Mouse (Mus musculus) lung, embryonic 14.5 days (tissue): ENCODE data around the gene Ston1. TPM values are rescaled to one million over a fixed set of nuclear protein-coding genes. Genes with fewer than 3 reads are reported as not detected.

Experiments
- ATAC-seq: fragments of 200-750 bp; cut with Nextera tagmentation; 2 replicates; pipeline ENCODE4 v1.8.0; 2017; ENCODE audit warnings: mild to moderate bottlenecking, moderate TSS enrichment, moderate library complexity; ENCODE audit not compliant: insufficient read depth
- DNase-seq: peaks from one replicate; pipeline ENCODE4 v3.0.0-alpha.2; 2015
- H3K27ac ChIP-seq: fragments of 300-500 bp; sonication (generic); 2 replicates; pipeline ENCODE4 v1.5.1; 2014; ENCODE audit warnings: low read depth, mild to moderate bottlenecking, moderate library complexity
- H3K27me3 ChIP-seq: fragments of 300-500 bp; sonication (generic); 2 replicates; pipeline ENCODE4 v1.6.1; 2014; ENCODE audit warnings: low read length, control low read depth; ENCODE audit not compliant: insufficient read depth
- H3K36me3 ChIP-seq: fragments of 300-500 bp; sonication (generic); 2 replicates; pipeline ENCODE4 v1.6.1; 2014; ENCODE audit warnings: control low read depth; ENCODE audit not compliant: insufficient read depth
- H3K4me1 ChIP-seq: fragments of 300-500 bp; sonication (generic); 2 replicates; pipeline ENCODE4 v1.6.1; 2014; ENCODE audit warnings: antibody characterized with exemption, control low read depth; ENCODE audit not compliant: insufficient read depth
- H3K4me2 ChIP-seq: fragments of 300-500 bp; sonication (generic); 2 replicates; pipeline ENCODE4 v1.6.1; 2014; ENCODE audit warnings: mild to moderate bottlenecking
- H3K4me3 ChIP-seq: fragments of 300-500 bp; sonication (generic); 2 replicates; pipeline ENCODE4 v1.5.1; 2014; ENCODE audit warnings: low read depth, low read length
- H3K9ac ChIP-seq: fragments of 300-500 bp; sonication (generic); 2 replicates; pipeline ENCODE4 v1.6.1; 2014
- H3K9me3 ChIP-seq: fragments of 300-500 bp; sonication (generic); 2 replicates; pipeline ENCODE4 v1.6.1; 2016; ENCODE audit warnings: low read depth, low read length, control low read depth
- CTCF ChIP-seq: IDR thresholded peaks from 2 replicates; pipeline ENCODE4 v1.5.1; 2016; ENCODE audit warnings: antibody characterized with exemption, low read depth
- WGBS: fragments of 180-500 bp; shearing (Covaris S2); extraction: QIAGEN DNeasy Blood & Tissue Kit; methylation state at CpG from one replicate; pipeline ENCODE4 v1.1.7; 2014; 5-methylcytosine and 5-hydroxymethylcytosine counted together
- polyA plus RNA-seq: library from polyadenylated mRNA; unstranded; fragments of >200 nt; fragmentation: Nextera tagmentation; extraction: Ambion mirVana; gene quantifications from 2 replicates; pipeline ENCODE4 v1.2.1, GENCODE M21; 2014

Ston1 gene
- polyA plus RNA-seq, 1 experiment from 2014 or later: 11.7 TPM

- DNase-seq: peak; percentile 71
- peaks cover 36% of the 10 kb centered on the region for H3K4me1 ChIP-seq
- ATAC-seq: no peak
- peaks cover 7% of the 10 kb centered on the region for H3K36me3 ChIP-seq
- no peak overlapping the region for H3K4me3 ChIP-seq
- H3K27ac ChIP-seq: peak overlapping the region; percentile 99
- H3K9me3 ChIP-seq: no peaks in the 10 kb centered on the region
- TF ChIP-seq CTCF: no peak
- H3K4me2 ChIP-seq: peak overlapping the region; percentile 56
- WGBS: 48% methylated on average over 3 of the region's 3 CpGs
- H3K9ac ChIP-seq: 0 out of 2 replicates have a peak overlapping the region, but pooled peaks have one; percentile 42
- H3K27me3 ChIP-seq: no peaks in the 10 kb centered on the region
These were observed 33.1 kb downstream of the Ston1 start for GRCm38 (mm10) chr17:88630554-88630948.

- Histone ChIP-seq H3K4me1 (peaks cover 15% of the 10 kb centered on the region), H3K4me3 (no peak overlapping the region), H3K27me3 (no peaks in the 10 kb centered on the region), H3K36me3 (peaks cover 23% of the 10 kb centered on the region), H3K27ac (no peak overlapping the region), H3K9ac (no peak overlapping the region), H3K9me3 (no peaks in the 10 kb centered on the region), H3K4me2 (no peak overlapping the region)
- no peak for TF ChIP-seq CTCF
- ATAC-seq (no peak), DNase-seq (no peak)
- WGBS: 90% methylated on average over 3 of the region's 3 CpGs
These were observed 35.1 kb downstream of the Ston1 start for GRCm38 (mm10) chr17:88632631-88633030.

DNA sequence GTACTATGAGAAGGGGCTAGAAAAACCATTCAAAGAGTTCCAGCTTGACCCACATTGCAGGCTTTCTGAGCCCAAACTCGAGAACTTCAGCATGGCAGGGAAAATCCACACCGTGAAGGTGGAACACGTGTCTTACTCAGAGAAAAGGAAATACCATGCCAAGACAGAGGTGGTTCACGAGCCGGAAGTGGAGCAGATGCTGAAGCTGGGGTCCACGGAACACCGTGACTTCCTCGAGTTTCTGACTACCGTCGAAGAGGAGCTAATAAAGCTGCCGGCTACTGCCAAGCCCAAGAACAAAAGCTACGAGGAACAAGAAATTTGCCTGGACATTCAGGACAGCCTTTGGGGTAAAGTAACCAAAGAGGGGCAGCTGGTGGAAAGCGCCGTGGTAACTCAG lies 38.6 kb downstream of the Ston1 start:
- TF ChIP-seq CTCF: no peak
- ATAC-seq (no peak), DNase-seq (no peak)
- no peak overlapping the region for H3K9ac ChIP-seq
- H3K9me3 ChIP-seq: no peaks in the 10 kb centered on the region
- H3K4me3 ChIP-seq: no peak overlapping the region
- no peak overlapping the region for H3K4me2 ChIP-seq
- H3K36me3 ChIP-seq: peaks cover 23% of the 10 kb centered on the region
- H3K27me3 ChIP-seq: no peaks in the 10 kb centered on the region
- no peaks in the 10 kb centered on the region for H3K4me1 ChIP-seq
- 80% methylated on average over 14 of the region's 14 CpGs for WGBS
- no peak overlapping the region for H3K27ac ChIP-seq

DNA sequence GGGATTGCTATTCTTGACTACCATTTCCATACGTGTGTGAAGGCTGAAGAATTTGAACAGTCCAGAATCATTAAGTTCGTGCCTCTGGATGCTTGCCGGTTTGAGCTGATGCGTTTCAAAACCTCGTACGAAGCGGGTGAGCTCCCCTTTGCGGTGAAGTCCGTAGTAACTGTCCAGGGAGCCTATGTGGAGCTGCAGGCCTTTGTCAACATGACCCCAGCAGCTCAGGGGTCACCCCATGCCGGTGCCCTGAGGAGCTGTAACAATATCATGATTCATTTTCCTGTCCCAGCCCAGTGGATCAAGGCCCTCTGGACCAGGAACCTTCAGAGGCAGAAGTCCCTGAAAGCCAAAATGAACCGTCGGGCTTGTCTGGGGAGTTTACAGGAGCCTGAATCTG lies 39.1 kb downstream of the Ston1 start:
- Histone ChIP-seq H3K4me2 (no peak overlapping the region), H3K27ac (no peak overlapping the region), H3K36me3 (peaks cover 23% of the 10 kb centered on the region), H3K9ac (no peak overlapping the region), H3K9me3 (no peaks in the 10 kb centered on the region), H3K27me3 (no peaks in the 10 kb centered on the region), H3K4me1 (no peaks in the 10 kb centered on the region), H3K4me3 (no peak overlapping the region)
- no peak; the same call in 1 of the 2 replicates for TF ChIP-seq CTCF
- ATAC-seq (no peak), DNase-seq (peak; percentile 53)
- WGBS: 37% methylated on average over 12 of the region's 12 CpGs

- Histone ChIP-seq H3K27me3 (no peaks in the 10 kb centered on the region), H3K4me1 (no peaks in the 10 kb centered on the region), H3K4me2 (no peak overlapping the region), H3K36me3 (peaks cover 25% of the 10 kb centered on the region), H3K9ac (no peak overlapping the region), H3K4me3 (no peak overlapping the region), H3K27ac (no peak overlapping the region), H3K9me3 (no peaks in the 10 kb centered on the region)
- 22% methylated on average over 6 of the region's 6 CpGs for WGBS
- DNase-seq (peak; percentile 92), ATAC-seq (peak; percentile 66; the same call in 1 of the 2 replicates)
- peak; percentile 83 for TF ChIP-seq CTCF
These were observed 43.5 kb downstream of the Ston1 start for GRCm38 (mm10) chr17:88641012-88641411.

- no peaks in the 10 kb centered on the region for H3K9me3 ChIP-seq
- DNase-seq: no peak
- H3K4me3 ChIP-seq: no peak overlapping the region
- H3K4me1 ChIP-seq: no peaks in the 10 kb centered on the region
- H3K36me3 ChIP-seq: peaks cover 19% of the 10 kb centered on the region
- no peak for TF ChIP-seq CTCF
- WGBS: 84% methylated on average over 8 of the region's 8 CpGs
- H3K27ac ChIP-seq: no peak overlapping the region
- no peak overlapping the region for H3K4me2 ChIP-seq
- no peak for ATAC-seq
- no peaks in the 10 kb centered on the region for H3K27me3 ChIP-seq
- H3K9ac ChIP-seq: no peak overlapping the region
These were observed 44.4 kb downstream of the Ston1 start for GRCm38 (mm10) chr17:88641836-88642235.

GRCm38 (mm10) chr17:88644876-88645275 lies 47.4 kb downstream of the Ston1 start:
- DNase-seq (no peak), ATAC-seq (no peak)
- 81% methylated on average over 7 of the region's 7 CpGs for WGBS
- H3K4me3 ChIP-seq: no peak overlapping the region
- H3K4me1 ChIP-seq: no peaks in the 10 kb centered on the region
- H3K9me3 ChIP-seq: no peaks in the 10 kb centered on the region
- no peak for TF ChIP-seq CTCF
- no peak overlapping the region for H3K4me2 ChIP-seq
- H3K9ac ChIP-seq: no peak overlapping the region
- no peak overlapping the region for H3K27ac ChIP-seq
- no peaks in the 10 kb centered on the region for H3K27me3 ChIP-seq
- peaks cover 22% of the 10 kb centered on the region for H3K36me3 ChIP-seq

- no peak for TF ChIP-seq CTCF
- DNase-seq (no peak), ATAC-seq (no peak)
- Histone ChIP-seq H3K9ac (no peak overlapping the region), H3K27me3 (no peaks in the 10 kb centered on the region), H3K9me3 (no peaks in the 10 kb centered on the region), H3K4me2 (no peak overlapping the region), H3K4me1 (no peaks in the 10 kb centered on the region), H3K27ac (no peak overlapping the region), H3K36me3 (peaks cover 22% of the 10 kb centered on the region), H3K4me3 (no peak overlapping the region)
- 90% methylated on average over 11 of the region's 11 CpGs for WGBS
These were observed 47.8 kb downstream of the Ston1 start for GRCm38 (mm10) chr17:88645299-88645698.
